Mouse (Mus musculus) kidney, adult 8-10 months (tissue): ENCODE measurements around the gene Thap7.
A peak's percentile ranks its signal among the peaks of the same experiment; 100 is the strongest.
"Not testable (repeated sequence)": the region's sequence is repeated elsewhere in the genome, so short reads cannot be mapped to it uniquely, and the experiment has no call there.

Experiments used
- DNase-seq, 2 experiments: peaks; one replicate each; pipeline ENCODE4 v3.0.0; 2022

The Thap7 gene

GRCm38 (mm10) chr16:17530640-17531288 lies at the start of gene Thap7:
Gene Thap7, minus strand, starts transcription at chr16:17531136.
- DNase-seq: peak; percentile 95

- no peak for DNase-seq
Observed at GRCm38 (mm10) chr16:17576825-17577215, 45.9 kb upstream of the Thap7 start.

- DNase-seq: peak; percentile 66 to 72
Observed at GRCm38 (mm10) chr16:17575870-17576824, 45.2 kb upstream of the Thap7 start.

- DNase-seq: no peak
Observed at GRCm38 (mm10) chr16:17566186-17566585, 35.2 kb upstream of the Thap7 start.

GRCm38 (mm10) chr16:17564771-17565170 lies 33.8 kb upstream of the Thap7 start:
- DNase-seq: no peak

GRCm38 (mm10) chr16:17564221-17564620 lies 33.3 kb upstream of the Thap7 start:
- no peak for DNase-seq

- DNase-seq: no peak
Observed at GRCm38 (mm10) chr16:17563580-17563979, 32.6 kb upstream of the Thap7 start.

GRCm38 (mm10) chr16:17561751-17562208 lies 30.8 kb upstream of the Thap7 start, which contains the start of gene P2rx6:
Gene P2rx6, plus strand, starts transcription at chr16:17561885.
- peak in 1 of 2 experiments; percentile 17 for DNase-seq

GRCm38 (mm10) chr16:17561128-17561750 lies 30.3 kb upstream of the Thap7 start, which contains the start of gene Lrrc74b:
Gene Lrrc74b, minus strand, starts transcription at chr16:17561247.
- DNase-seq: peak; percentile 20 to 32

GRCm38 (mm10) chr16:17559396-17560027 lies 28.6 kb upstream of the Thap7 start:
- DNase-seq: no peak

GRCm38 (mm10) chr16:17558811-17559210 lies 27.9 kb upstream of the Thap7 start:
- DNase-seq: no peak

- peak; percentile 59 to 72 for DNase-seq
Observed at GRCm38 (mm10) chr16:17557947-17558480, 27.1 kb upstream of the Thap7 start.

GRCm38 (mm10) chr16:17556907-17557306 lies 26.0 kb upstream of the Thap7 start:
- DNase-seq: no peak

GRCm38 (mm10) chr16:17556180-17556579 lies 25.2 kb upstream of the Thap7 start:
- DNase-seq: no peak

- not testable (repeated sequence) for DNase-seq
Observed at GRCm38 (mm10) chr16:17554702-17555101, 23.8 kb upstream of the Thap7 start.

GRCm38 (mm10) chr16:17553910-17554685 lies 23.2 kb upstream of the Thap7 start:
- DNase-seq: peak; percentile 78 to 89

GRCm38 (mm10) chr16:17552837-17553236 lies 21.9 kb upstream of the Thap7 start:
- no peak for DNase-seq

- no peak for DNase-seq
Observed at GRCm38 (mm10) chr16:17542632-17543031, 11.7 kb upstream of the Thap7 start.

GRCm38 (mm10) chr16:17536584-17536983 lies 5.6 kb upstream of the Thap7 start:
- DNase-seq: no peak

GRCm38 (mm10) chr16:17532676-17533329 lies 1.9 kb upstream of the Thap7 start:
- no peak for DNase-seq

- DNase-seq: peak in 1 of 2 experiments; percentile 64
Observed at GRCm38 (mm10) chr16:17532271-17532670, 1.3 kb upstream of the Thap7 start.
